Mouse (Mus musculus): ENCODE measurements around the gene Clgn.

GRCm38 (mm10) chr8:83342693-83343092, 47.0 kb upstream of the Clgn start:
- TF ChIP-seq CTCF (IDR thresholded peaks at IDR 0.05; ENCODE audit: extremely low read depth, insufficient read depth, low read length) (no peak), POLR2A (IDR thresholded peaks at IDR 0.05; ENCODE audit: extremely low read depth, insufficient read depth, low read length) (no peak)
